Mouse (Mus musculus): Measurements from ENCODE around the gene Tldc1.

GRCm38 (mm10) chr8:119807687-119808086, 29.5 kb upstream of the Tldc1 start:
- TF ChIP-seq POLR2A (IDR thresholded peaks at IDR 0.05; ENCODE audit: borderline replicate concordance, extremely low read depth, low read depth, low read length) (no peak), CTCF (IDR thresholded peaks at IDR 0.05; ENCODE audit: insufficient read depth, low read length) (no peak)

Measured in lung, adult 2 months (tissue).